Mouse (Mus musculus) thymus, adult 2 months (tissue): ENCODE measurements around the gene Atg16l2.

Source experiments
- CTCF ChIP-seq: fragments of 200-500 bp; IDR thresholded peaks from 2 replicates; pipeline ENCODE4 v1.5.1; 2012; ENCODE audit warnings: mild to moderate bottlenecking, control low read depth, low read length, moderate library complexity, borderline replicate concordance; ENCODE audit not compliant: control insufficient read depth, poor library complexity, insufficient read depth; ENCODE audit errors: extremely low read depth
- POLR2A ChIP-seq: fragments of 200-500 bp; IDR thresholded peaks from 2 replicates; pipeline ENCODE4 v1.6.1; 2012; ENCODE audit warnings: mild to moderate bottlenecking, low read length, control low read depth, moderate library complexity; ENCODE audit not compliant: control insufficient read depth, poor library complexity, insufficient read depth; ENCODE audit errors: extremely low read depth

GRCm38 (mm10) chr7:101316591-101317001 is 14.5 kb upstream of the Atg16l2 start:
- TF ChIP-seq CTCF (no peak), POLR2A (no peak)
